In the genomic region with DNA sequence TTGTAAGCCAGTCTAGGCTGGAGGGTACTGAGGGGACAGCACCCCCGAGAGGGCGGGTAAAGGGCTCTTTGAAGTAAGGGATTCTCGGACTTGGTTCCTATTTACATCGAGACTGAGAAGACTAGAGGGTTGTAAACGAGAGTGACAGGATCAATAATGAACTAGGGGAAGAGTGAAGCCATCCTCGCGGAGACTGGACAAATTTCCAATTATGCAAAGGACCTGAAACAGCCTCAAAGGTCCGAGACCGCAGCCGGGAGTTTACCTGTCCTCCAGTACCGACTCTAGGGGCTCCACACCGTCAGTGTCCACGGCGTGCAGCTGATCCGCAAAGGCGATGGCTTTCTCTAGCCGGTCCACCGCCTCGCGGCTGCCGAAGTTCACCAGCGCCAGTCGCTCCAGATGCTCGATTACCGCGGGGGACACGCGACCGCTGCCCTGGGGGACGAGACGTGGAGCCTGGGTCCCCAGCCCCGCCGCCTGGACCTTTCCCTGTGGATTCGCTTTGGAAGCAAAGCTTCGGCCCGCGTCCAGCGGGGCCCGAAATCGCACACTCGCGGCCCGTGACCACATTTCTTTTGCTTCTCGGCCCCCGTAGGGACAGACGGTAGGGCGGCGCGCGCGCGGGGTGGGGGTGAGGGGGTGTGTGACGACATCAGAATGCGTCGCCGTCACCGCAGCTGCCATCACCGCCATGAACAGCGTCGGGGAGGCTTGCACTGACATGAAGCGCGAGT, we compare ENCODE assay signal across 8 mouse cellular contexts. TPM values are rescaled to one million over a fixed set of nuclear protein-coding genes. Genes with fewer than 3 reads are reported as not detected.
DNase-seq lines count a peak whose midpoint lies in the region; ATAC-seq lines count a peak whose summit lies in the region.

Gatc (minus strand) TSS at position 602 of the 737 bp plus-strand sequence.
Triap1 (plus strand) TSS at position 649 of the 737 bp plus-strand sequence.

- no peaks in the 10 kb centered on the region for H3K9me3 ChIP-seq in intestine, embryonic 16.5 days (ENCODE audit: control insufficient read depth, low read length)
- no peaks in the 10 kb centered on the region for H3K9me3 ChIP-seq in midbrain, embryonic 10.5 days (replicated peaks)

- H3K27me3 ChIP-seq in intestine, embryonic 16.5 days (replicated peaks; ENCODE audit: control insufficient read depth, insufficient read depth, low read length) = no peaks in the 10 kb centered on the region
- H3K27me3 ChIP-seq in midbrain, embryonic 10.5 days (ENCODE audit: low read depth, poor library complexity, severe bottlenecking) = no peaks in the 10 kb centered on the region

- peaks cover 20% of the 10 kb centered on the region for H3K36me3 ChIP-seq in intestine, embryonic 16.5 days (ENCODE audit: control insufficient read depth, insufficient read depth, low read length)
- H3K36me3 ChIP-seq in midbrain, embryonic 10.5 days = peaks cover 60% of the 10 kb centered on the region

- peak within 1 kb of the TSS; percentile 96 for H3K9ac ChIP-seq in intestine, embryonic 16.5 days (ENCODE audit: low read depth, low read length)

- DNase-seq in adrenal gland, postnatal 10 days = peak; percentile 94
- peak; percentile 94 for DNase-seq in embryo, embryonic 9.5 days (ENCODE audit: extremely low spot score)
- peak; percentile 81 to 92 for DNase-seq in gastrocnemius, postnatal 4 days (ENCODE audit: low spot score in 2 of 2)
- peak; percentile 91 to 92 for DNase-seq in left cerebral cortex, postnatal 36 days (ENCODE audit: low spot score in 2 of 2)
- peak; percentile 92 for DNase-seq in midbrain, embryonic 10.5 days (ENCODE audit: low spot score)
- DNase-seq in right cerebral cortex, postnatal 4 days = peak; percentile 94
- DNase-seq in yolk sac, embryonic 10.5 days (ENCODE audit: low spot score) = peak; percentile 89

- intact Hi-C loops in left cerebral cortex, postnatal 36 days (cut with DNase I) = loop anchor here (2.0 to 5.0 kb wide), 2 partner anchors 14 to 38 kb away; partner anchors contain the start of genes Dynll1 and Srsf9

- peak; percentile 94 for ATAC-seq in intestine, embryonic 16.5 days

- peak within 1 kb of the TSS; percentile 73 for H3K4me2 ChIP-seq in intestine, embryonic 16.5 days (ENCODE audit: low read depth, low read length)

- H3K27ac ChIP-seq in intestine, embryonic 16.5 days (ENCODE audit: low read length) = peak within 1 kb of the TSS; percentile 87
- peak within 1 kb of the TSS; percentile 95 for H3K27ac ChIP-seq in midbrain, embryonic 10.5 days (replicated peaks)

- peak within 1 kb of the TSS; percentile 94 for H3K4me3 ChIP-seq in intestine, embryonic 16.5 days (ENCODE audit: low read length)
- H3K4me3 ChIP-seq in midbrain, embryonic 10.5 days = peak within 1 kb of the TSS; percentile 90

- under 1% methylated on average over 62 of the region's 62 CpGs for WGBS in intestine, embryonic 16.5 days
- under 1% methylated on average over 62 of the region's 62 CpGs for WGBS in midbrain, embryonic 10.5 days

- peaks cover 10% of the 10 kb centered on the region for H3K4me1 ChIP-seq in intestine, embryonic 16.5 days (ENCODE audit: control insufficient read depth, insufficient read depth, low read length)
- peaks cover 32% of the 10 kb centered on the region for H3K4me1 ChIP-seq in midbrain, embryonic 10.5 days

RNA-seq across cellular contexts. Expression of gene Gatc, which starts in this region (rescaled TPM):
- total RNA-seq in adrenal gland, postnatal 10 days (2021) = 10 to 100 TPM; 19.1 to 20.1 TPM
- total RNA-seq in gastrocnemius, postnatal 4 days (2021) = 10 to 100 TPM; 19.5 to 21.6 TPM
- 23.4 and 23.9 TPM in 2 replicates for polyA plus RNA-seq in intestine, embryonic 16.5 days (2015; fragmentation: Nextera tagmentation; extraction: Ambion mirVana)
- total RNA-seq in left cerebral cortex, postnatal 36 days (2021) = 10 to 100 TPM; 20.3 to 21.7 TPM
- 36.9 and 41.3 TPM in 2 replicates for polyA plus RNA-seq in midbrain, embryonic 10.5 days (2016; fragmentation: Nextera tagmentation; extraction: Ambion mirVana)

RNA-seq across cellular contexts. Expression of gene Triap1, which starts in this region (rescaled TPM):
- total RNA-seq in adrenal gland, postnatal 10 days (2021) = 10 to 100 TPM; 28.5 to 30.1 TPM
- 10 to 100 TPM; 19.7 to 22.8 TPM for total RNA-seq in gastrocnemius, postnatal 4 days (2021)
- polyA plus RNA-seq in intestine, embryonic 16.5 days (2015; fragmentation: Nextera tagmentation; extraction: Ambion mirVana) = 62.0 and 67.4 TPM in 2 replicates
- total RNA-seq in left cerebral cortex, postnatal 36 days (2021) = 10 to 100 TPM; 24.2 to 30.0 TPM
- polyA plus RNA-seq in midbrain, embryonic 10.5 days (2016; fragmentation: Nextera tagmentation; extraction: Ambion mirVana) = 56.4 and 60.8 TPM in 2 replicates

Comparison
In these comparisons a context has a peak if more than half of its experiments do, and no peak if none do; other contexts are left out.
1. Peak in every context shown above with its lines: DNase-seq, ATAC-seq, H3K4me3 ChIP-seq and H3K27ac ChIP-seq.